Mouse (Mus musculus): ENCODE data around the gene Rer1.

The Rer1 gene

DNA sequence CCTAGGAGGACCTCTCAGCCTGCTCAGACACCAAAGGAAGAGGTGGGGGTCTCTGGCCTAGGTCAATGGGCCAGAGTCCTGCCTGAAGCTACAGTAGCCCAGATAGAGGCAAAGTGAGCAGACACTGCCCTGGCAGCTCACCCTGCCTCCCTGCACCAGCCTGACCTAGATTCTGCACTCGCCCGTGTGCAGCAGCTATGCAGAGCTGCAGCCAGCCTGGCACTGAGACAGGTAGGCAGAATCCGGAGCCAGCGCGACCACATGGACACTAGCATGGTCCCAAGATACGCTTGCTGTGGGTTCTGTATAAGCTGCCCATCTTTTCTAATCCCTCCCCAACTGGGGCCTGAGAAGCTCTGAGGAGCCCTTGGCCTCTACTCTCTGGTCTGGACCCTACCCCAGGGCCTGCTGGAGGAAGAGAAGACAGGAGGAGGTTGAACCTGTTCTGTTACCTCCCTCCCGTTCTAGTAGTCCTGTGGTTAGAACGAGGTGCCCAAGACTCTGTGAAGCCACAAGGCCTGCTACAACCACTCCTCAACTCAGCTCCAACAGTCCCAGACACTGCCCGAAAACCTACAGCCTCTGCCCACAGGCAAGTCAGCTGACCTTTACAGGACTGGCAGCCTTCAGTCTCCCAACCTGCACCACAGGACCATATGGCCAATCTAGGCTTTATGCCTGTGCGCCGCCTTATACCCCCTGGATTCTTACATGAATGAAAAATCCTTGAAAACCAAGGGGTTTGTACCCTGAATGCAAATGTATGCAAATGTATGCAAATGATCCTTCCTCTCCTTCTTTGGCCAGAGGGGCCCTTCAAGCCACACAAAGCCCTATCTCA is 61.8 kb downstream of the Rer1 start:
- DNase-seq (ENCODE audit: low spot score in 2 of 2) = no peak
